Comparison of ENCODE assay signal across 8 mouse cellular contexts in the genomic region with DNA sequence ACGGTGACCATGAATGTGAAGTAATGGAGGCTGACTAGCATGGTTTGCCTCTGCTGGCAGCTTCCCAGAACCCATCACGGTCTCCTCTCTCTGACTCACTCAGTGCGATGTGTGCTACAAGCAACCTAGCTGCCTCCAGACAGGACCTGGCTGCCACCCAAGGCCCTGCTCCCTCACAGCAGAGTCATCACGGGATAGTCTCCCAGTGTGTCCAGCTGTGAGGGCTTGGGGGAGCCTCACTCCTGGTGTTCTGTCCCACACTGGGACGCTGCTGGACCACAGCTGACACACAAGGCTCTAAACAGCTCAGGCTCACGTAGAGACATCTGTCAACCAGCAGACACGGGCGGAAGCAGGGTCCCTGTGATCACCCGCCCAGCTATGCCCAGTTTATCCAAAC.
A peak's percentile ranks its signal among the peaks of the same experiment; 100 is the strongest.
DNase-seq lines count a peak whose midpoint lies in the region; TF ChIP-seq lines count a peak whose summit lies in the region.

No protein-coding gene starts in this region.

- no peaks in the 10 kb centered on the region for H3K27me3 ChIP-seq in myocyte (ENCODE audit: control insufficient read depth, insufficient read depth, insufficient read length)

- peak; percentile 27 to 29 for DNase-seq in layer of hippocampus, adult 8-10 months (ENCODE audit: low spot score in 2 of 2)
- DNase-seq in layer of hippocampus, adult 9-10 months (ENCODE audit: low spot score), result no peak
- DNase-seq in brain, embryonic 14.5 days (ENCODE audit: low read depth), result peak; percentile 74
- DNase-seq in heart, adult 18-20 months, result peak; percentile 79 to 90
- peak; percentile 49 to 63 for DNase-seq in kidney, postnatal 25 days
- DNase-seq in urinary bladder, postnatal 36 days (ENCODE audit: low spot score in 2 of 2), result peak; percentile 77 to 84
- DNase-seq in yolk sac, embryonic 10.5 days (ENCODE audit: low spot score), result no peak

- peak overlapping the region; percentile 32 for H3K4me2 ChIP-seq in myocyte (ENCODE audit: low read depth)

- H3K79me2 ChIP-seq in myocyte (ENCODE audit: control insufficient read depth, insufficient read depth), result no peaks in the 10 kb centered on the region

- no peak for TF ChIP-seq POLR2A in brain, embryonic 14.5 days (IDR thresholded peaks at IDR 0.05; ENCODE audit: borderline replicate concordance, extremely low read depth, insufficient read depth, insufficient read length, poor library complexity, severe bottlenecking)
- TF ChIP-seq POLR2A in myocyte (IDR thresholded peaks at IDR 0.05; ENCODE audit: insufficient read length, low read depth), result no peak

- no peaks in the 10 kb centered on the region for H3K36me3 ChIP-seq in myocyte (ENCODE audit: control insufficient read depth, insufficient read depth)

- no peak overlapping the region for H3K4me3 ChIP-seq in myocyte

- TF ChIP-seq CTCF in brain, embryonic 14.5 days (IDR thresholded peaks at IDR 0.05; ENCODE audit: borderline replicate concordance, extremely low read depth, insufficient read depth, insufficient read length), result no peak

- H3ac ChIP-seq in myocyte (ENCODE audit: control insufficient read depth, insufficient read length), result no peak overlapping the region

TF ChIP-seq in myocyte, 11 proteins besides CTCF, POLR2A, EP300 and RAD21:
- peak in 1 of 3 experiments; percentile 11 for TF ChIP-seq MYOG (IDR thresholded peaks at IDR 0.05; ENCODE audit: control insufficient read depth in 1 of 3, insufficient read depth in 1 of 3, insufficient read length in 2 of 3, low read depth in 2 of 3)
- TF ChIP-seq REST (IDR thresholded peaks at IDR 0.05; ENCODE audit: insufficient read depth, insufficient read length), result no peak
- TF ChIP-seq MYOD1 (IDR thresholded peaks at IDR 0.05; ENCODE audit: control insufficient read depth in 1 of 3, insufficient read length in 2 of 3, low read depth in 2 of 3), result peak in 2 of 3 experiments; percentile 19 to 59

Comparison
In these comparisons a context has a peak if more than half of its experiments do, and no peak if none do; other contexts are left out.
1. DNase-seq: peak in layer of hippocampus, adult 8-10 months (2 of 2), brain, embryonic 14.5 days (single experiment), heart, adult 18-20 months (2 of 2), kidney, postnatal 25 days (2 of 2) and urinary bladder, postnatal 36 days (2 of 2); none in layer of hippocampus, adult 9-10 months (single experiment) and yolk sac, embryonic 10.5 days (single experiment).